Comparison of ENCODE assay signal across 9 mouse cellular contexts in genomic region chr4:109984011-109984411, GRCm38 (mm10). TPM values are rescaled to one million over a fixed set of nuclear protein-coding genes. Genes with fewer than 3 reads are reported as not detected.
DNase-seq lines count a peak whose midpoint lies in the region; ATAC-seq lines count a peak whose summit lies in the region.
"Had no signal": no experiment of that assay in that cellular context is flagged by ENCODE, and none has a peak within 500 bp of the region (broad histone marks: within the 10 kb centered on the region; RNA-seq: fewer than 3 reads in every experiment).

No protein-coding gene starts in this region.

- peaks cover 13% of the 10 kb centered on the region; the same call in 1 of the 2 replicates for H3K4me1 ChIP-seq in kidney, embryonic 14.5 days (ENCODE audit: control insufficient read depth, insufficient read depth, low read length)
- H3K4me1 ChIP-seq in brown adipose tissue, adult 24 weeks (ENCODE audit: control insufficient read depth, insufficient read depth, insufficient read length, low read length), result peaks cover 7% of the 10 kb centered on the region; the same call in 1 of the 2 replicates
- H3K4me1 ChIP-seq in forebrain, embryonic 12.5 days, result peaks cover 45% of the 10 kb centered on the region
- peaks cover 38% of the 10 kb centered on the region for H3K4me1 ChIP-seq in limb, embryonic 15.5 days

- no peak for DNase-seq in kidney, postnatal 4 days
- DNase-seq in urinary bladder, postnatal 25 days (ENCODE audit: low spot score), result no peak
- DNase-seq in cerebellum, adult 11-12 months, result no peak
- DNase-seq in left cerebral cortex, adult 18-20 months (ENCODE audit: low spot score in 2 of 2), result no peak

- no peaks in the 10 kb centered on the region for H3K9me3 ChIP-seq in kidney, embryonic 14.5 days (ENCODE audit: control insufficient read depth, low read length)
- H3K9me3 ChIP-seq in forebrain, embryonic 12.5 days, result no peaks in the 10 kb centered on the region
- H3K9me3 ChIP-seq in limb, embryonic 15.5 days, result no peaks in the 10 kb centered on the region

- H3K27ac ChIP-seq in kidney, embryonic 14.5 days (ENCODE audit: low read depth, low read length), result no peak overlapping the region
- no peak overlapping the region for H3K27ac ChIP-seq in brown adipose tissue, adult 24 weeks (replicated peaks; ENCODE audit: low read depth, low read length)
- H3K27ac ChIP-seq in forebrain, embryonic 12.5 days, result peak overlapping the region; percentile 94
- H3K27ac ChIP-seq in limb, embryonic 15.5 days, result no peak overlapping the region

- peak overlapping the region; percentile 22; the same call in 1 of the 2 replicates for H3K4me3 ChIP-seq in kidney, embryonic 14.5 days (ENCODE audit: low read length)
- 0 out of 2 replicates have a peak overlapping the region, but pooled peaks have one; percentile 24 for H3K4me3 ChIP-seq in brown adipose tissue, adult 24 weeks (ENCODE audit: insufficient read depth, low read depth, low read length)
- peak overlapping the region; percentile 66 for H3K4me3 ChIP-seq in forebrain, embryonic 12.5 days (replicated peaks)
- H3K4me3 ChIP-seq in limb, embryonic 15.5 days, result peak overlapping the region; percentile 23

- no peaks in the 10 kb centered on the region for H3K36me3 ChIP-seq in kidney, embryonic 14.5 days (ENCODE audit: control insufficient read depth, insufficient read depth, low read length)
- peaks cover 14% of the 10 kb centered on the region for H3K36me3 ChIP-seq in forebrain, embryonic 12.5 days (replicated peaks)
- H3K36me3 ChIP-seq in limb, embryonic 15.5 days, result no peaks in the 10 kb centered on the region

- H3K27me3 ChIP-seq in kidney, embryonic 14.5 days (ENCODE audit: control insufficient read depth, insufficient read depth, low read length), result peaks cover 95% of the 10 kb centered on the region
- peaks cover 96% of the 10 kb centered on the region for H3K27me3 ChIP-seq in forebrain, embryonic 12.5 days
- H3K27me3 ChIP-seq in limb, embryonic 15.5 days, result peaks cover 97% of the 10 kb centered on the region

- no peak overlapping the region for H3K4me2 ChIP-seq in kidney, embryonic 14.5 days (replicated peaks; ENCODE audit: low read depth, low read length)
- peak overlapping the region; percentile 67 for H3K4me2 ChIP-seq in forebrain, embryonic 12.5 days
- H3K4me2 ChIP-seq in limb, embryonic 15.5 days, result peak overlapping the region; percentile 30; the same call in 1 of the 2 replicates

- WGBS in kidney, embryonic 14.5 days, result under 1% methylated on average over 24 of the region's 24 CpGs
- WGBS in forebrain, embryonic 12.5 days, result under 1% methylated on average over 24 of the region's 24 CpGs
- WGBS in limb, embryonic 15.5 days, result 3% methylated on average over 24 of the region's 24 CpGs

- peak; percentile 3; the same call in 1 of the 2 replicates for ATAC-seq in kidney, embryonic 14.5 days (ENCODE audit: low FRiP score, low TSS enrichment)
- peak; percentile 63 for ATAC-seq in forebrain, embryonic 12.5 days (ENCODE audit: low FRiP score)
- ATAC-seq in limb, embryonic 15.5 days (ENCODE audit: insufficient number of reproducible peaks, low FRiP score, low TSS enrichment, low read depth), result no peak

- no peak overlapping the region for H3K9ac ChIP-seq in kidney, embryonic 14.5 days (ENCODE audit: low read depth, low read length)
- peak overlapping the region; percentile 89 for H3K9ac ChIP-seq in forebrain, embryonic 12.5 days
- H3K9ac ChIP-seq in limb, embryonic 15.5 days, result no peak overlapping the region

RNA-seq across cellular contexts. Expression of gene Dmrta2, which starts 6.2 kb away (rescaled TPM):
- polyA plus RNA-seq in kidney, embryonic 14.5 days (2014; fragmentation: Nextera tagmentation; extraction: Ambion mirVana), result 0.14 and 0.30 TPM in 2 replicates
- polyA plus RNA-seq in brown adipose tissue, adult 24 weeks (2012; ENCODE audit: insufficient read depth, insufficient read length, missing spikeins), result not detected in 2 replicates
- 8.5 and 9.7 TPM in 2 replicates for polyA plus RNA-seq in forebrain, embryonic 12.5 days (2016; fragmentation: Nextera tagmentation; extraction: Ambion mirVana)
- 0.09 and 0.17 TPM in 2 replicates for polyA plus RNA-seq in limb, embryonic 15.5 days (2015; fragmentation: Nextera tagmentation; extraction: Ambion mirVana)
- total RNA-seq in left cerebral cortex, adult 18-20 months (2021), result 1 to 10 TPM; 2.1 to 2.6 TPM
- total RNA-seq: neutrophil, adult 5-6 weeks had no signal
